Mouse (Mus musculus) lung, postnatal 0 days (tissue): ENCODE results near the gene Trp53bp2.

Experiments
- CTCF ChIP-seq: IDR thresholded peaks from 2 replicates; pipeline ENCODE4 v1.5.1; 2016; ENCODE audit warnings: antibody characterized with exemption, mild to moderate bottlenecking
- EP300 ChIP-seq: IDR thresholded peaks from 2 replicates; pipeline ENCODE4 v1.6.1; 2016; ENCODE audit warnings: antibody characterized with exemption, mild to moderate bottlenecking, control low read depth

DNA sequence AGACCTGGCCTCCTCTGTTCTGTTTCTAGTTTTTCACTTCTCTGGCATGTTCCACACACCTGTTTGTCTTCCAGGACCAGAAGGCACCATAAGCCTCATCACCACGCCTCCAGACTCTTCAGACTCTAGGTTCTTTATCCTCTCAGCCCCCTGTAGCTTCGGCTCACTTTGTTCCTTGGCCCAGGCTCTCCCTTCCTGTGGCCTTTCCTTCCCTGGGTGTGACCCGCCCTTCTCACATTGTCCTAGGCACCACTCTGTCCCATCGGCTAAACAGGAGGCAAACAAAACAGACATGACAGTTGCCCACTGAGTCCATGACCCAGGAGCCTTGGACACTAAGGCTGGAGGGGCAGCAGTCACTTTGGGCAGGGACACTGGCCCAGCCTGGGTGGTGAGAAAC is 91.3 kb downstream of the Trp53bp2 start:
- TF ChIP-seq EP300 (peak; percentile 72), CTCF (no peak)
